Mouse (Mus musculus) urinary bladder, postnatal 14 days (tissue): ENCODE results near the gene Arhgap45.

Experiments
- DNase-seq: peaks from one replicate; pipeline ENCODE4 v3.0.0; 2021; ENCODE audit warnings: low spot score

Gene Arhgap45

DNA sequence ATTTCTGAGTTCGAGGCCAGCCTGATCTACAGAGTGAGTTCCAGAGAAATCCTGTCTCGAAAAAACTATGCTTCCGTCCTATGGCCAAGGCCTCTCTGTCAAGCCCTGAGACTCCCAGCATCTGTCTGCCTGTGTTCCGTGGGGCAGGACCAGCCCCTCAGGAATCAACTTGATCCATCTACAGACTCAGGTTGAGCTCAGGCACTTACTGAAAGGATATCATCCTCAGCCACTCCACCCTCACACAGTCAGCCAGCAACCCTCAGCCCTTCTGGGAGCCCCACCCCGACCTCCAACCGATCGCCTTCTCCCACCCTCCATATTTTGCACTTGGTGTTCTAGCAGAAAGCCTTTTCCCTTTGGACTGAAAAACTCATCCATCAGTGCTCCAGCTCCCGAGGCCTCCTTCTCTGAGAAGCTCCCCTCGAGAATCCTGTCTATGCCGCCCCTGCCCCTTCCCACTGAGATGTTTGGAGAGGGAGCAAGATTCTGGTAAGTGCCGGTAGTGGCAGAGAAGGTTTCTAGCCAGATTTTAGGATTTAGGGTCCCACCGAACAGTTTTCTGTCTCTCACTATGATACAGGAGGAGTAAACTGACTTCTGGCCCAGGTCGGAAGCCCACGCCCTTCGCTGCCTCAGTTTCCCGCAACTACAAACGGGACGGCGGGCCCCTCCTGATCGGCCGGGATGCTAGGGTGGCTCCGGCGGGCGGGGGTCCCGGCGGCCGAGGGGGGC is 28.5 kb upstream of the Arhgap45 start:
- DNase-seq = no peak

DNA sequence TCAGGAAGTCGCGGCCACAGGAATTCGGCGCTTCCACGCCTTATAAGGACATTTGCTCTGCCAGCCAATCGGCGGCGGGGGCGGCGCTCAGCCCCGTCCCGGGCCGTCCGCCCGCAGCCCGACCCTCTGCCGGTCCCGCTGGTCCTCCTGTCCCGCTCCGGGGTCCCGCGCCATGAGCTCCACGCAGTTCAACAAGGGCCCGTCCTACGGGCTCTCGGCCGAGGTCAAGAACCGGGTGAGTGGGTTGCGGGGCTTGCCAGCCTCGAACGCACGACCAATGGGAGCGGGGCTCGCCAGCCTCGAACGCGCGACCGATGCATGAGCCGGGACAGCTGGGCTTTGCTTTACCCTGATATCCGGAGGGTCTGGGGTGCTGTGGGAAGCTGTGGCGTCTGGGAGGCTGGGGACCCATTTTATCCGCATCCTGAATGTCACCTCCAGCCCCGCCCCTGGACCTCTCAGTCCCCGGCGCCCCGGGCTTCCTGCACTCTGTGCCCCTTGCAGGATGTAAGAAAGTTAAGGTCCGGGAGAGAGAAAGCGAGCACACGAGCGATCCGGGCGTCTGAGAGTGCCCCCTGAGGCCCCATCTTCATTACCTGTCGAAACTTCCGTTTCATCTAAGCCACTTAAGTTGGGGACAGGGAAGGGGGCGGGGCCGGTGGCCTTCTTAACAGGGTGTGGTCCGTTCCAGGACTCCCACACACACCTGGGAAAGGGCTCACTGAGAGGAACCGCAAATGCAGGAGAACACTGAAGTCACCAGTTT is 27.8 kb upstream of the Arhgap45 start, which contains the start of gene Cnn2:
Cnn2 (plus strand) TSS at position 79 of the 766 bp plus-strand sequence.
- DNase-seq = peak; percentile 68

GRCm38 (mm10) chr10:79989272-79989786 is 27.1 kb upstream of the Arhgap45 start:
- no peak for DNase-seq

DNA sequence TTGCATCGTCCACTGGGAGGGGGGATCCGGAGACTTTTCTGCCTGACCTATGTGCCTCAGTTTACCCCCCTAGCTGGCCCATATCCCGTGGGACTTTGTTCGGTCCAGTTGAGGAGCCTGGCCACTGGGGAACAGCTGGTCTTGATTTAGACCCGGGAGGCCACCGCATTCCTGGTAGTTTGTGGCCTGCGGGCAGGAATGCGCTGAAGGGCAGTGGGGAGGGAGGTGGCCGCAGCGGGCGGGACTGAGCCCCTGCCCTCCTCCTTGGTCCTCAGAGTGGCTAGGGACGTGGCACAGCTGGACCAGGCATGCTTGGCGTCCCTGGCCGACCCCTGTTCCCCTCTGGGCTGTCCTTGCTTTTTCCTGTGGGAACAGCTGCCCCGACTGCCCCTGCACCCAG is 26.6 kb upstream of the Arhgap45 start:
- no peak for DNase-seq

DNA sequence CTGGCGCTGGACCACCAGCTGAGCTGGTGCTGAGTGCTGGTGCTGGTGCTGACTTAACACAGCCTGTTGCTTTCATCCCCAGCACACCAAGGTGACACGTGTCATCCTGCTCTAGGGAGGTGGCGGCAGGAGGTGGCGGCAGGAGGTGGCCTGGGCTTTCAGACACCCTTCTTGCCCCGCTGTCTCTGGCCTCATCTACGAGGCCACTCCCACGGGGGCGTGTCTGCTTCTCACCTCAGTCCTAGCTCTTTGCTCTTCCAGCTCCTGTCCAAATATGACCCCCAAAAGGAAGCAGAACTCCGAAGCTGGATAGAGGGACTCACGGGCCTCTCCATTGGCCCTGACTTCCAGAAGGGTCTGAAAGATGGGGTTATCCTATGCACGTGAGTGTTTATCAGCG is 25.4 kb upstream of the Arhgap45 start:
- DNase-seq = no peak

- no peak for DNase-seq
These were observed 24.9 kb upstream of the Arhgap45 start for GRCm38 (mm10) chr10:79991548-79991947.

DNA sequence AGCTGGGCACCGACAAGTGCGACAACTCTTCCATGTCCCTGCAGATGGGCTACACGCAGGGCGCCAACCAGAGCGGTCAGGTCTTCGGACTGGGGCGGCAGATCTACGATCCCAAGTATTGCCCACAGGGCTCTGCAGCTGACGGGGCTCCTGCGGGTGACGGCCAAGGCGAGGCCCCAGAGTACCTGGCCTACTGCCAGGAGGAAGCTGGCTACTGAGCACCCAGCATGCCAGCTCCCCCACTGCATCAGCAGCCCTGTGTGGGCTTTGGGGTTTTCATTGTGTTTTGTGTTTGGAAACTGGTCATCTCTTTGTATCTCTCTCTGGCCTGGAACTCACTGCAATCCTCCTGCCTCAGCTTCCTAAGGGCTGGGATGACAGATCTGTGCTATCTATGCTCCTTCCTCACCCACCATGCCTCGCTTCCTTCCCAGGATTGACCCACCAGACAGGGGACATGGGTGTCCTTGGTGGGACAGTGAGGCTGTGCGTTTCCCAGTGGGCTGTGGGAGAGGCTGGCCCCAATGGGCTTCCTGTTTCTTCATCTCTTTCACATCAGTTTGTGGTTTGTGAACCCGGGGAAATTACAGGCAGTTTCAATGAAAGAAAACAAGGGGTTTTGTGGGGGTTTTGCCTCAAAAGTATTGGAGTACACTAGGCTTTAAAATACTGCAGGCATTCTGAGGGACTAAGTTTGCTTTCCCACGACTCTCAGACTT is 21.9 kb upstream of the Arhgap45 start:
- peak; percentile 61 for DNase-seq

DNA sequence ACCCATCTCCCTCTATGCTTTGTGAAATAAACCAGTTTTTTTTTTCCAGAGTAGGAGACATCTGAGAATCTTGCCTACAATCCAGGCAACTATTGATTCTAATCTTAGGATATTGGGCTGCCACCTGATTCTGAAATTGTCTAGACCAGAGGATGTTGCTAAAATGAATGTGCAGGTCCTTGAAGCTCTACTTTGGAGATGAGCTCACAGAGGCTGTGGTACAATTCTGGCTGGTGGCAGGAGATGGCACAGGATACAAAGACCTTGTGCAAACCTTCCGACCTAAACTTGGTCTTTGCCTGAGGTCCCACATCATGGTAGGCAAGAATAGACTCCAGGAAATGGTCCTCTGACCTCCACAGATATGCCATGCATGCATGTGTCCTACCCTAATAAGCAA is 20.8 kb upstream of the Arhgap45 start:
- no peak for DNase-seq

DNA sequence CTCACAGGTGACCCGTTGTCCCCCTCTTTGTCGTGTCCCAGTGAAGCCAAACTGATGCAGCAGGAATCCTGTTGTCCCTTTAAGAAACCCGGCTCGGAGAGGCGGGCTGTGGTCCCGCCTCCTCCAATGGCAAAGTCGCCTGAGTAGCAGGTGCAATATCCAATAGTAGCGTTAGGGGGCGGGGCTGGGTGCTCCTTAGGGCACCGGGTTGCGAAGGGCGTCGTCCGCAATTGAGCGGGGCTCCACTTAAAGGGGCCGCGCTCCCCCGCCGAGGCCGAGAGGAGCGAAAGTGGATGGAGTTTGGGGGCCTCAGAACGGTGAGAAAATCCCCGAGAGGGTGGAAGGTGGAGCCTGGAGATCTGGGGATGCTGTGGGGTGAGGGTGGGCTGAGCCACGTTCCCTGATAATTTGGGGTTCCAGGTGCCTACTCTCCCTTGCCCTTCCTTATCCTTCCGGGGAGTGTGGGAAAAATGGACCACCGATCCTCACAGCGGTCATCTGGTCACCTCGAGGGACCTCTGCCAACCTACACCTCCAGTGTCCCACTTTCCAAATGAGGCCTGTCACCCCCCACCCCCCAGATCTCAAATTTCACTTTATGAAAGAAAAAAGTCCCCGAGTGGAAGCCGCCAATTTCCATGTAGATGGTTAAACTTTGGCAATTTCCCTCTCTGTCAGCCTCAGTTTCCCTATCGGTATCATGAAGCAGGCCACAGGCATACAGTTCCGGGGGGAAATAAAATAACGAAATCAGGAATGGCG is 20.0 kb upstream of the Arhgap45 start, which contains the start of gene Abca7:
Abca7 (plus strand) TSS at position 223 of the 762 bp plus-strand sequence.
- DNase-seq = peak; percentile 98

GRCm38 (mm10) chr10:79997034-79997760 is 19.3 kb upstream of the Arhgap45 start:
- DNase-seq = peak; percentile 61

DNA sequence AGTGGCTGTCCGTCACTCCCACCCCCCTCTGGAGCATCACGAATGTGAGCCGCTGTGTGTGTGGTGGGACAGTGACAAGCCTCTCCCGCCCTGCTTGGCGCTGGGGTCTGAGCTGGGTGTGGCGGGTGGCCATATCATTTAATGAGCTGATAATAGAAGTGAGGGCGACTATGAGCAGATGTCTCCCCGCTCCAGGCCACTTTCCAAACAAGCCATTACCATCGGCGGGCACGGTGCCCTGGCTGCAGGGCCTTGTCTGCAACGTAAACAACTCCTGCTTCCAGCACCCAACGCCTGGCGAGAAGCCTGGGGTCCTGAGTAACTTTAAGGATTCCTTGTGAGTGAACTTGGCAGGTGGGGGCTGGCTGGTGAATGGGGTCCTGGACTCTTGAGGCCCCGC is 18.6 kb upstream of the Arhgap45 start:
- DNase-seq = peak; percentile 50

- peak; percentile 62 for DNase-seq
These were observed 14.5 kb upstream of the Arhgap45 start for GRCm38 (mm10) chr10:80001945-80002344.

DNA sequence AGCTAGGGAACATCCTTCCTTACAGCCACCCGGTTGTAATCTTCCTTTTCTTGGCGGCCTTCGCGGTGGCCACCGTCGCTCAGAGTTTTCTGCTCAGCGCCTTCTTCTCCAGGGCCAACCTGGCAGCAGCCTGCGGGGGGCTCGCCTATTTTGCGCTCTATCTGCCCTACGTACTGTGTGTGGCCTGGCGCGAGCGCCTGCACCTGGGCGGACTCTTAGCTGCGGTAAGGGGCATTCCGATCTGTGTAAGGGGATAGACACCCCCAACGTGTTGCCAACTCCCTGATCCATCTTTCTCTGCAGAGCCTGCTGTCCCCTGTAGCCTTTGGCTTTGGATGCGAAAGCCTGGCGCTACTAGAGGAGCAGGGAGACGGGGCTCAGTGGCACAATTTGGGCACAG is 13.6 kb upstream of the Arhgap45 start:
- DNase-seq = no peak

DNA sequence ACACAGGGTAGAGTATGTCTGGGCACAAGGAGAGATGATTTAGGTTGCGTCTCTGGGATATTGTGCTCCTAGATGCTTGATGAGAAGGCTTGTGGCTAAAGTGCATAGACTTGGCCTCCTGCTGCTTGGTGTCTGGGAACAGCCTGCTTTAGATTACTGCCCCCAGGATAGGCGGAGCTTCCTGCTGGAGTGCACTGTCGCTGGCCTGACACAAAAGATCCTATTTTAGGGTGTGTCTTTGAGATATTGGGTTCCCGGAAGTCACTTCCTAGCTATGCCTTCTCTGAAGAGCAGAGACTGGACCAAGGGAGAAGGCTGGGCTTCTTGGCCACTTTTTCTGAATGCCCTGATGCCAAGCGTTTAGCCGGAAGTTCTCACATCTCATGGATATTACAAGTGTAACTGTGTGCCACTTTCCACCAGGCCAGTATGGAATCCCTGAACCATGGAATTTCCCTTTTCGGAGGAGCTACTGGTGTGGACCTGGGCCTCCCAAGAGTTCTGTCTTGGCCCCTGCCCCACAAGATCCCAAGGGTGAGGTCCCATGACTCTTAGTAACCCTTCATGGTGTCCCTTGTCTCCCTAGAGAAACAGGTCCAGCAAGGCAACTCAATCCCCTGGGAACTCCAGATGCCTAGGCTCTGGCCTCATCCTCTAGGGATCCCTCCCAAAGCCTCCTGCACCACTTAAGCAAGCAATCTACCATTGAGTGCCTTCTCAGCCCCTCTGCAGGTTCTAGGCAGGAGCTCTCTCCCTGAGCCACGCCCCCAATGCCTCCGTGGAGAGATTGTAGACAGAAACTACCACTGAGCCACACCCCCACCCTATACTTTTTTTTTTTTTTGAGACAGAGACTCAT is 12.8 kb upstream of the Arhgap45 start:
- no peak for DNase-seq

- DNase-seq = no peak
These were observed 12.2 kb upstream of the Arhgap45 start for GRCm38 (mm10) chr10:80004233-80004705.

DNA sequence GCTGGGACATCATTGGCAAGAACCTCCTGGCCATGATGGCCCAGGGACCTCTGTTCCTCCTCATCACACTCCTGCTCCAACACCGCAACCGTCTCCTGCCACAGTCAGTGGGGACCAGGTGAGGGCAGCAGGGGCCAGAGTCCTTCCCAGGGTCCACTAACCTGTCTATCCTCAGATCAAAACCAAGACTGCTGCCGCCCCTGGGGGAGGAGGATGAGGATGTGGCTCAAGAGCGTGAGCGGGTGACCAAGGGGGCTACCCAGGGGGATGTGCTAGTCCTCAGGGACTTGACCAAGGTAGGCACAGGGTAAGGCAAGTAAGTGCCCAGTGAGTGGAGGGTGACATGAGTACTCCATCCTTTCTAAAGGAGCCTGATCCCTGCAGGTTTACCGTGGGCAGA is 4.7 kb upstream of the Arhgap45 start:
- DNase-seq = no peak

- no peak for DNase-seq
These were observed 2.8 kb upstream of the Arhgap45 start for GRCm38 (mm10) chr10:80013609-80014008.

GRCm38 (mm10) chr10:80014484-80015290 is 1.8 kb upstream of the Arhgap45 start:
- no peak for DNase-seq

GRCm38 (mm10) chr10:80015583-80015982 is 870 bp upstream of the Arhgap45 start:
- no peak for DNase-seq
